Mouse (Mus musculus) ZHBTc4 (cell line): ENCODE results near the gene Magi2.

ENCODE experiments used
- DNase-seq: peaks from one replicate; pipeline ENCODE4 v3.0.0-alpha.2; 2011; ENCODE audit warnings: low read depth, low spot score

The Magi2 gene

GRCm38 (mm10) chr5:20653425-20654185 lies 1426.8 kb downstream of the Magi2 start:
- peak; percentile 10 for DNase-seq

GRCm38 (mm10) chr5:20654766-20655472 lies 1428.1 kb downstream of the Magi2 start:
- DNase-seq = no peak

DNA sequence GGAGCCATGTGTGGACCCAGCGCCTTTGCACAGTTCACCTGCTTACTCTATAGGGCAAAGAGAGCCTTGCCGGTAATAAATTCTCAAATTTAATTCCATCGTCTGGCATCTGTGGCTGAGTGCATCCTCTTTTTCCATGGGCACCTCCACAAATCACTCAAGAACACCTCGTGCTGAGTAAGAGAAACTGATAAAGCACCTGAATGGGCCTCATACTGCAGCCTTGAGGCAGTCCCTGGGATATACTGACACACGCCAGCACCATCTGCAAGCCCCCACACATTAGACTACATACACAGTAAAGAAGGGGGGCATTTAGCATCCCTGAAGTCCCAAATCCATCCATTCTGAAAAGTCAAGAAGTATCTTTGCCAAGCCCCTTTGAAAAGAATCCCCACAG lies 1430.2 kb downstream of the Magi2 start:
- DNase-seq = no peak

DNA sequence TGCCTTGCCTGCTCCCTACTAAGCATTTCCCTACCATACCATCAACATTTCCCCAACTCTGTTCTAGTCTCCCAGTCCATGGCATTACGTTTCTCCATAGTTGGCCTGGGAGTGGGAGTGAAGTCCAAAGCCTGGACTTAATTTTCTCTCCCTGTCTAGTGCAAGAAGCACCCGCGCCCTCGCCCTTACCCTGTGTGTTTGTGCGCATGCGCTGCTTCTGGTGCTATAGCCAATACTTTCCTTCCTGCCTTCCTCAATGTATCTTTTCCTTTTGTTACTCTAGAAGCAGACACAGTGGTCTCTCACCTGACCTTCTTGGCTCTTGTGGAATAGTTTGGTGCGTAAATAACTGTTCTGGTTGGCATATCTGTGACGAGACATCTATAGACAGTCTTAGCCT lies 1440.8 kb downstream of the Magi2 start:
- DNase-seq = no peak

DNA sequence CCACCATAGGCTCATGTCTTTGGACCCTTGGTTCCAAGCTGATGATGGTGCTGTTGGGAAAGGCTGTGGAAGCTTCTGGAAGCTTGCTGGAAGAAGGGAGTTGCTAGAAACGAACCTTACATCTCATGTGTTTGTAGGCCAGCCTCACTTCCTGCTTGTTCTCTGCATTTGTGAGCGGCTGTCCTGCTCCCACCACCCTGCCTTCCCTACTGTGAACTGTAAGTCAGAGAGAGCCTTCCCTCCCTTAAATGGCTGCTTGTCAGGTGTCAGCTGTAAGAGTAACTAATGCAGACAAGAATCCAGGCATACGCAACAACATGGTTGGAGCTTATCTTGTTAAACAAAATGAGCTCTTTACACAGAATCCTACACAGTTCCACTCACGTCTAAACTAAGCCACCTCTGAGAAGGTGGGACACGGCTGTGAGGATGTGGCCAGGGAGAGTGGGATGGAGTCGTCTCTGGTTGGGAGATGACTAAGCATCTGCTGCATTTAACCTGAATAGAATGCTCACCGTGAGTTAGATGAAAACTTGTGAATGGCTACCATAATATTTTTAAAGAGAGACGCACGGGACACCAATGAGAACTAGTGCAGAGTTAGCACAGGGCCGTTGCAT lies 1442.0 kb downstream of the Magi2 start:
- no peak for DNase-seq

DNA sequence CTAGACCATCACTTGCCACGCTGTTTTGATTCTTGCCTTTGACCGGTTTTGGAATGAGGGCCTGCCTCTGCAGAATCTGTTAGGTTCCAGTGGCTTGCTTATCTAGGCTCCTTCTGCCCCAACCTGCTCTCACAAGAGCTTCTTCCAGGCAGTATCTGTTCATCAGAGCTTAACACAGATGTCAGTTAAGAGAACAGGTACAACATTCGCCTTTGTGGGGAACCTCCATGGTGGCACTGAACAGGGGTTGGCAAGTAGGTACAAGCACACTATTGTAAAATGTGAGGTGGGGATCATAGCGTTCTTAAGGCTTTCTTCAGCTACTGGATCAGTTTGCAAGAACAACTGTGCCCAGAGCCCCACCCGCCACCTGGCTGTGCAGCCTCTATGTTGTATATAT lies 1442.6 kb downstream of the Magi2 start:
- DNase-seq = no peak

DNA sequence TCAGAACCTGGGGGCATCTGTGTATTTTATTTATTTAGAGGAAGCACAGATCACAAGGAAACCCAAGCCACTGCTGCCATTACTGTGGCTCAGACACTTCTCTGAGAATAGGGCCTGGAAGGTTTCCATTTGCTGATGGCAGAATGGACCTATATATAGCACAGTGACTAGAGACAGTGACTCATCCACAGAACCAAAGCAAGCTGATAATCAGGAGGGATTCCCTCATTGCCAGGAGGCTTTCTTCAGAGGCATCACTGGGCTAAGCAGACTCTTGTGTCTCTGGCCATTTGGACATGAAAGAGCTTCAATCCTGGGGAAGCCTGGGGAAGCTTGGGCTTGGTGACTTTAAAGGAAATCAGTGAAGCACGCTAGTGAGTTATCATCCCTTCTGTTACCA lies 1445.0 kb downstream of the Magi2 start:
- no peak for DNase-seq

- DNase-seq = no peak
These were observed 1447.7 kb downstream of the Magi2 start for GRCm38 (mm10) chr5:20674523-20674922.

- DNase-seq = peak; percentile 32
These were observed 1448.4 kb downstream of the Magi2 start for GRCm38 (mm10) chr5:20675163-20675665.

GRCm38 (mm10) chr5:20676193-20676871 lies 1449.5 kb downstream of the Magi2 start:
- DNase-seq = peak; percentile 57

GRCm38 (mm10) chr5:20677246-20677645 lies 1450.4 kb downstream of the Magi2 start:
- peak; percentile 81 for DNase-seq

DNA sequence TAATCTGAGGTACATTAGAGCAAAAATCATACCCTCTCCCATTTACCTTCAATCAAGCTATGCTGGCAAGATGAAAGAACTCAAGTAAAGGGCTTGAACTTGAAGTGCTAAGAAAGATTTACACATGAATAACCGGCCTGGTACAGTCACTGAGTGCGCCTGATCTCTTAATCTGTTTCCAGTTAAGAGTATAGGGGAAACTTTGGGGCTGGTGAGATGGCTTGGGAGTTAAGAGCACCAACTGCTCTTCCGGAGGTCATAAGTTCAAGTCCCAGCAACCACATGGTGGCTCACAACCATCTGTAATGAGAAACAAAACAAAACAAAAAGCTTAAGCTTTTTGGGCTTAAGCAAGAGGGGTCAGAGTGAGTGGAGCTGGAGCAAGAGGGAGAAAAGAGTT lies 1451.7 kb downstream of the Magi2 start:
- DNase-seq = peak; percentile 51

DNA sequence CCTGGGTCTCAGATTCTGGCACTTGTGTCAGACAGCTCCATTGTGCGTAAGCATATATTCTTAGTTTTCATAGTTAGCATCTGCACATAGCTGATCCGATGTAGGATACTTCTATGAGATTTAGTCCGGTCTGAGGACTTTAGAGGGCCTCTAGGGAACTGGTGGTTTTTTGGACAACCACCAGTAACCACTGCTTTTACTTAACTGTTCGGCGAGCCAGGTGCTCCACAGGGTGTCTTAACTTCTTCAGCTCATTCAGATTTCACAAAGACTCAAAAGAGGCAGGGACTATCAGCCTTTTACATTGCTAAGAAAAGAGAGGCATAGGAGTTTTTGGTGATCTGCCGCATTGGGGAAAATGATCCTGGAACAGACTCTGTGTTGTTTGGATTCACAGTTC lies 1453.1 kb downstream of the Magi2 start:
- no peak for DNase-seq

GRCm38 (mm10) chr5:20680833-20681530 lies 1454.1 kb downstream of the Magi2 start:
- no peak for DNase-seq

DNA sequence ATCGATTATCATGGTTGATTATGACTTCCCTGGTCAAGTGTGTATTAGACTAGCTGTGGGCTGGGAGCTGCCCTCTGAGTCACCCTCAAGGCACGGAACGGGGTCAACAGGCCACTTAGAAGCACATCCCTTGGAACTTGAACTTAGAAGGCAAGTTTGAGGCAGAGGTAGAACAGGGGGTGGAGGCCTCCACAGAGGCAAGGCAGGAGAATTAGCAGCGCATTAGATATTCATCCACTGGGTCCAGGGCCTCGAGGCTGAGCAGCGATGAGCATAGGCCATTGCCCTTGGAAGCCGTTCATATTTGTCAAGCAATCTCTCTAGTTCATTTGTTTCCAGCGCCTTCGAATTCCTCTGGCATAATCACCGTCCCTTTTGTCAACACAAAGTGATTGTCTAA lies 1454.8 kb downstream of the Magi2 start:
- DNase-seq = no peak

GRCm38 (mm10) chr5:20682208-20682607 lies 1455.4 kb downstream of the Magi2 start:
- no peak for DNase-seq

DNA sequence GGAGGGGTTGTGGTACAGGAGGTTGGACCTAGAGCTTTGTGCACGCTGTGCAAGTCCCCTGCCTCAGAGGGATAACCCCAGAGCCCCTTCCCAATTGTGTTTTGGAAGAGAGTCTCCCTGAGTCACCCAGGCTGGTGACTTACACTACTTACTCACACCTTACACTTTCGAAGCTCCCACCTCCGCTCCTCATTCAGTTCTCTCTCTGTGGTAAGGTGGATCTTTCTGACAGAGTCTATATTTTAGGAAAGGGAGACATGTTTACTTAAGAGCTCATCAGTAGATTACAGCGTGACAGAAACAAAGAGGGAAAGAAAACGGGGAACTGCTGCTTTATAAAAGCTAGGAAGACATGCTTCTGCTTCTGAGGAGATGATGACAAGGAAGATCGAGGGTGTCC lies 1457.3 kb downstream of the Magi2 start:
- DNase-seq = no peak

- peak; percentile 81 for DNase-seq
These were observed 1465.4 kb downstream of the Magi2 start for GRCm38 (mm10) chr5:20692230-20692629.

DNA sequence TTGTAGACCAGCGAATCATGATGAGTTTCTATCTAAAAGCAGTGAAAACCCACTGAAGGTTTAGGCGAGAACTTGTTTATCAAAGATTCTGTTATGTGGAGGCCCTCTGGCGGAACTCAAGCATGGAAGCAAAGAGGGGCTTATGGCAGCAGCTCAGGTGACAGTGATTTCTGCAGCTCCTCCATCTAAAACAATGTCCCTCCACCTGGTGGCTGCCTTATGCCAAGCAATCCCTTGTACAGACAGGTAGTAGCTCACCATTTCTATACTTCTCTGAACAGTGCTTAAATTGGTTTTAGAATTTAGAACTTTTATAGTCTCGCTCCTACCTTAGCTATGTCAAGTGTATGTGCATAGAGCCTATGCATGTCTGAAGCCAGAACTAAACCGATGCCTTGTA lies 1472.3 kb downstream of the Magi2 start:
- DNase-seq = no peak

DNA sequence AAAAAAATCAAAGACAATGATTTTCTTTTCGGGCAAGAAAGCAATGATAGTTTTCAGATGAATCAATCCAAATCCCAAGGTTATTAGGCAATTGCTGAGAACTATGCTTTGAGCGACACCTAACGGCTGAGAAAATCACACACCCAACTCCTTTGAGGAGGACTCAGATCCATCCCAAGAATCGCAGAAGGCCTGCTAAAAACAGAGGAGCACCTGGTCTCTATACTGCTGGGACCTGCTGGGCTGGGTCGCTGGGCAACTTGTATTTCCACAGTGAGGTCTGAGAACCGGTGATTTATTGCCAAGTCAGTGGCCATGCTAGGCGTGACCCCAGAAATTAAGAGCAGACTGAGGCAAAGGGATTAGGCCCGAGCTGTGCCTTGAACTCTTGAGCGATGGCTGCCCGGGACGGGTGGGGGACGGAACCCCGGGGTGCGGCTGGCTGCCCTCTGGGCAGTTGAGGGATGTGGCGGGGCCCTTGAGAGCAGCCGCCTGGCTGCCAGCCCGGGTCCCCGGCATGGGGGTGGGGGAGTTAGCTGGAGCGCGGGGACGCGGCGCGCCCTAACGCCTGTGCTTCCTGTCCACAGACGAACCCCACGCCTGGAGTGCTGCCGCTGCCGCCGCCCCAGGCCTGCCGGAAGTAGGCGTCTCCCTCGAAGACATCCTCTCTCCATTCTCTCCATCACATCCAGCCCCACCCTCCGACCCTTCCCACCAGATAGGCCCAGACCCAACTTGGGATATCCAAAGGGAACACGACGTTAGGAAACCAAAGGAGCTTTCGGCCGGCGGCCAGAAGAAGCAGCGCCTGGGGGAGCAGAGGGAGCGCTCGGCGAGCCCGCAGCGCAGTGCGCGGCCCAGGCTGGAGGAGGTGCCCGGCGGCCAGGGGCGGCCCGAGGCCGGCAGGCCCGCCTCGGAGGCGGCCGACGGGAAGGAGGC lies 1474.9 kb downstream of the Magi2 start:
- DNase-seq = peak; percentile 95
